Mouse (Mus musculus) E14TG2a.4 (cell line): ENCODE results near the gene Sparc.

Source experiments
- H3K27me3 ChIP-seq: 2 replicates; pipeline ENCODE4 v1.6.1; 2014; ENCODE audit warnings: low read length, control low read depth; ENCODE audit not compliant: insufficient read depth
- H3K36me3 ChIP-seq: 2 replicates; pipeline ENCODE4 v1.6.1; 2014; ENCODE audit warnings: low read length, control low read depth; ENCODE audit not compliant: insufficient read depth
- H3K4me1 ChIP-seq: replicated peaks from 2 replicates; pipeline ENCODE4 v1.6.1; 2014; ENCODE audit warnings: low read depth, low read length, control low read depth
- H3K4me3 ChIP-seq: replicated peaks from 2 replicates; pipeline ENCODE4 v1.5.1; 2014; ENCODE audit warnings: mild to moderate bottlenecking, low read length
- H3K9me3 ChIP-seq: 2 replicates; pipeline ENCODE4 v1.6.1; 2014; ENCODE audit warnings: low read length, control low read depth
- CTCF ChIP-seq: conservative IDR thresholded peaks from 2 replicates; pipeline ENCODE4 v1.5.1; 2014; ENCODE audit warnings: low read length
- NANOG ChIP-seq: IDR thresholded peaks from 2 replicates; pipeline ENCODE4 v1.6.1; 2014; ENCODE audit warnings: borderline replicate concordance, low read length, mixed read lengths
- POU5F1 ChIP-seq: IDR thresholded peaks from 2 replicates; pipeline ENCODE4 v1.6.1; 2014; ENCODE audit warnings: low read length, borderline replicate concordance

The Sparc gene

DNA sequence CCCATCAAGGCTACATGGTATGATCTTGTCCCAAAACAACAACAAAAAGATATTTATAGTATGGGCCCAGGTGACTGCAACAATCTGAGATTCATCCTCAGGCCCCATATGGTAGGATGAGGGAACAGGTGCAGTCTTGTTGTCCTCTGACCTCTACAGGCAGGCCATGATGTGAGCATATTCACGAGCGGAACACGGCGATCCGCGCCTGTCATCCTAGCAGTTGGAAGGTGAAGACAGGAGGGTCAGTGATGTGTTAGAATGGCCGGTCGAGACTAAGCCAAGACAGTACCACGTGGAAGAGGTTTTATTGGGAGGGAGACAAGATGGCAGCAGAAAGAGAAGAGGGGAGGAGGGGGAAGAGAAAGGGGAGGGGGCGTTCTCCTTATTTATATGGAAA, 41.7 kb upstream of the Sparc start:
- Histone ChIP-seq H3K9me3 (no peaks in the 10 kb centered on the region), H3K27me3 (no peaks in the 10 kb centered on the region), H3K4me1 (peaks cover 49% of the 10 kb centered on the region), H3K36me3 (peaks cover 3% of the 10 kb centered on the region), H3K4me3 (0 out of 2 replicates have a peak overlapping the region, but pooled peaks have one; percentile 5)
- TF ChIP-seq CTCF, result no peak
- TF ChIP-seq NANOG, result no peak
- no peak for TF ChIP-seq POU5F1

DNA sequence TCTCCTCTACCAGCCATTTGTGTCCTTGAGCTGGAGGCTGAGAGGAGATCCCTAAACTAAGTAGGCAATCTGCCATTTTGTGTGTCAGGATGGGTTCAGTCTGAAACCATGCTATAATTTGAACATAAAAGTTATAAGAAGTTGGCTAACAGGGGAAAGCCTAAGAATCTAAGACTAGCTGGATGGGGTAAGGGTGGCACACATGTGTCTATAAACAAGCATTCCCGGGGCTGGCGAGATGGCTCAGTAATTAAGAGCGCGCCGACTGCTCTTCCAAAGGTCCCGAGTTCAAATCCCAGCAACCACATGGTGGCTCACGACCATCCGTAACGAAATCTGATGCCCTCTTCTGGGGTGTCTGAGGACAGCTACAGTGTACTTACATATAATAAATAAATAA, 39.2 kb upstream of the Sparc start:
- H3K4me1 ChIP-seq, result peaks cover 59% of the 10 kb centered on the region
- peaks cover 27% of the 10 kb centered on the region for H3K36me3 ChIP-seq
- H3K27me3 ChIP-seq, result no peaks in the 10 kb centered on the region
- peak overlapping the region; percentile 99; the same call in 1 of the 2 replicates for H3K4me3 ChIP-seq
- no peak for TF ChIP-seq POU5F1
- TF ChIP-seq CTCF, result no peak
- no peak for TF ChIP-seq NANOG
- H3K9me3 ChIP-seq, result no peaks in the 10 kb centered on the region

DNA sequence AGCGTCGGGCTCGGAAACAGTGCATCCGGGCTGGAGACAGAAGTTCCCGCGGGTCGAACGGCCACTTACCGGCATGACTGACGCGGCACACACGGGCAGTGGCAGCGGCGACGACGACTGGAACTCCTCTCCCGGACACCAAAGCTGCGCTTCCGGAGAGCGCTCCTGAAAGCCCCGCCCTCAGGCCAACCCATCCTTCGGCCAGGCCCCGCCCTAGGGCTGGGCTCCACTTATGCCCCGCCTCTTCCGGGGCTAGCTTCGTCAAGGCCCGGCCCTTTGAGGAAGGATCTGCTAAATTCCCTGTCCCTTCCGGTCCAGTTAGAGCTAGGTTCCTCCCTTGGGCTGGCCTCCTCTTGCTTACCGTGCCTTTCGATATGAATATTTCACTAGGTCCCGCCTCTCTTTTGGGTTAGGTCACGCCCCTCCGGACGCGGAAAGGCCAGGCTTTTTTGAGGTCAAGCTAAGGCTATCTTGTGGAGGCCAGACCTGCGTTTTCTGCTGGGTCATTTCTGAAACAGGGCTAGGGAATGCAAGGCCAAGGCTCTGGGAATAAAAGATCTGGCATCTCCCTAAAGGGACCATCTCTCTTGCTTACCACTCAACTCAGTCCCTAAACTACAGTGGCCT, 38.1 kb upstream of the Sparc start, which contains the start of gene Atox1:
TSS of gene Atox1 (minus strand) at position 221 of the 627 bp plus-strand sequence.
- no peak for TF ChIP-seq POU5F1
- no peak for TF ChIP-seq CTCF
- TF ChIP-seq NANOG, result no peak
- Histone ChIP-seq H3K27me3 (no peaks in the 10 kb centered on the region), H3K4me3 (peak within 1 kb of the TSS; percentile 99), H3K9me3 (no peaks in the 10 kb centered on the region), H3K4me1 (peaks cover 64% of the 10 kb centered on the region), H3K36me3 (peaks cover 37% of the 10 kb centered on the region)

DNA sequence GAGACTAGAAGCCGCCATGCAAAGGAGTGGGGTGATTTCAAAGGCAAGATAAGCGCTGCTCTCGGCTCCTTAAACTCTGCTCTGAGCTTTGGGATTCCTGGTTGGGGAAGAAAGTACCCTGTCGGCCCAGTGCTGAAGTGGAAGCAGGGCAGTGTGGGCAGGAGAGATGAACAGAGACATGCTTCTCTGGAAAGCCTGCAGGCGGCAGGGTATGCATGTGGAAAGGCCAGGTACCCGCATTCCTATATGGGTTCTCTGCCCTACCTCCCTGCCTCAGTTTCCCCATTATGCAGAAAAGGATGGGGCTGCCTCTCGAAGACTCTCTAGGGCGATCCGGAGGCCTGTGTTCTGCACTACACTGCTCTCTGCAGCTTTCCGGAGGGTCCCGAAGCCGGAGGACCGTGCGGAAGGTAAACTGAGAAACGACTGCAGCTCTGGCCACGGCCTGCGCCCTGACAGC, 37.6 kb upstream of the Sparc start:
- Histone ChIP-seq H3K9me3 (no peaks in the 10 kb centered on the region), H3K4me3 (peak overlapping the region; percentile 99), H3K4me1 (peaks cover 69% of the 10 kb centered on the region), H3K36me3 (peaks cover 43% of the 10 kb centered on the region), H3K27me3 (no peaks in the 10 kb centered on the region)
- TF ChIP-seq POU5F1, result no peak
- TF ChIP-seq CTCF, result no peak
- no peak for TF ChIP-seq NANOG

DNA sequence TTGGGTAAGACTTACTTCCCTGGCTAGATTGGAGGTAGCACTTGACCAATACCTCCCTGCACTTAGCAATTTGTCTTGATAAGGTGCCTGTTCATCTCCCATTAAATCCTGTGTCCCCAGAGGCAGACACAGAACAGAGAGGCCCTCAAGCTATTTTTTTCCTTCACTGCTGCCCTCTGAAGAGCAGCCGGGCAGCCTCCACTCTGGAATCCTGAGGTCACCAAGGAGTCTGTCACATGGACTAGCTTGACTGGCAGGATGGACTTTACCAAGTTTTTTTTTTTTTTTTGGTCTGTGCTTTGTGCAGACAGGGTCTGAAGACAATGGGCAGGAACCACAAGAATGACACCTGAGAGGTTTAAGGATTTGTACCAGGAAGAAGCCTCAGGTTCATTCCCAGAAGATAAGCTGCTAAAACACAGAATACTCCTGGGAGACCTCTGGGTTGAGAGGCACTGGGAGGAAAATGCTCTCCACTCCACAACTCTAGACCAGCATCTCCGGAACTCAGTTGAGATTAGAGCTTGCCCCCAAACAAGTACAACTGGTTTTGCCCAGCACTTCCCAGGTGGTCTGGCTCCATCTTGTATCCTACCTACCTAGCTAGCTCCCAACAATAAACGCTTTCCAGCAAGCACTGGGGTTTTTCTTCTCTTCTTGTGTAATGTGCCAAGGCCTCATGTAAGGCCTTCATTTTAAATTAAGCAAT, 37.0 kb upstream of the Sparc start:
- TF ChIP-seq CTCF (no peak), POU5F1 (no peak), NANOG (no peak)
- peaks cover 48% of the 10 kb centered on the region for H3K36me3 ChIP-seq
- peaks cover 71% of the 10 kb centered on the region for H3K4me1 ChIP-seq
- H3K4me3 ChIP-seq, result peak overlapping the region; percentile 99
- H3K9me3 ChIP-seq, result no peaks in the 10 kb centered on the region
- H3K27me3 ChIP-seq, result no peaks in the 10 kb centered on the region

DNA sequence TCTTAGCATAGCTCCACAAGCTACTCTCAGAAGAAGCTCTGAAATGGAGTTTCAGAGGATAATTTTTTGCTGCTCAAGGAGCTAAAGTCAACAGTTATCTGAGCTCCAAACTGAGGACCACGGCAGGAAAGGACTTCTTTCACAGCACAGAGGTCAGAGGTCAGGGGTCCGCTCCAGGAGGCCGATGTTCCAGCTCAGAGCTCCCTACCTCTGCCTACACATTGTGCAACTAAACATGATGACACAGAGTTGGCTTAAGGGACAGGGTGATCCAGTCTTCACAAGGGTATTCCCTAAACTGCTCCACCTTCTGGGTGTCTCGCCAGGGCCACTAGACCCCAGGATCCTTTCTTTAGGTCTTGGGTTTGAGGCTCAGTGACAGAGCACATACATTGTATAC, 35.5 kb upstream of the Sparc start:
- H3K27me3 ChIP-seq, result no peaks in the 10 kb centered on the region
- peaks cover 64% of the 10 kb centered on the region for H3K36me3 ChIP-seq
- H3K9me3 ChIP-seq, result no peaks in the 10 kb centered on the region
- 0 out of 2 replicates have a peak overlapping the region, but pooled peaks have one; percentile 0 for H3K4me3 ChIP-seq
- TF ChIP-seq CTCF, result no peak
- no peak for TF ChIP-seq NANOG
- TF ChIP-seq POU5F1, result no peak
- H3K4me1 ChIP-seq, result peaks cover 79% of the 10 kb centered on the region

DNA sequence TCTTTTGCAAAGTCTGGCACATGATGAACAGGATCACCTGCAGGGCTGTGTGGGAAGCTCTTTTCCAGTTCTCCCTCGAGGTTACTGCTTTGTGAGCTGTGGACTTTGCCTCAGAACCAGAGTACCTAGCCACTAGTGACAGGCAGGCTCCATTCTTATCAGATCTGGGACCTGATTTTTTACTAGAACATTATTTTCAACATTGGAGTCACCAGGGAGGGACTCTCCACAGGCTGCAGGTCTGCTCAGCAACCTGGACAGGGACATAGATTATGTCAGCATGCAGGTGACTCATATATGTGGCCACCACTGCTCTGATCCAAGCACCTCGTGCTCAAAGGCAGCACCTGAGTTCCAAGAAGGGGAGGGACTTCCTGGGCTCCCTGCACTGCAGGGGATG, 32.2 kb upstream of the Sparc start:
- Histone ChIP-seq H3K27me3 (no peaks in the 10 kb centered on the region), H3K4me3 (0 out of 2 replicates have a peak overlapping the region, but pooled peaks have one; percentile 10), H3K9me3 (no peaks in the 10 kb centered on the region), H3K4me1 (peaks cover 97% of the 10 kb centered on the region), H3K36me3 (peaks cover 96% of the 10 kb centered on the region)
- TF ChIP-seq POU5F1, result no peak
- no peak for TF ChIP-seq NANOG
- TF ChIP-seq CTCF, result no peak

DNA sequence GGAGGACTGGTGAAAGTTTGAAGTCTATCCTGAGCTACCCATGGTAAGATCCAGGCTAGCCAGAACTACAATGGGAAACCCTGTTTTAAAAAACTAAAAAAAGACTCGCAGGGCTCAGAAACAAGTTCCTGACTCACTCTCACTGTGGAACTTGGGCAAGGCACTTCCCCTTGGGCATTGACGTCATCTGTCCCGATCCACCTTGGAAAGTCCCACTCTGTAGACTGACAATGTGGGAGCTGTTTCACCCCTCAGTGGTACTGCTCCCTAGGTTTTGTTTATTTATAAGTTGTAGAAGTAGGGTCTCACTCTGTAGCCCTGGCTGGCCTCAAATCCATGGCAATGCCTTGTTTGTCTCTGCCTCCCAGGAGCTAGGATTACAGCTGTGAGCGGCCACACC, 30.7 kb upstream of the Sparc start:
- peaks cover 99% of the 10 kb centered on the region for H3K36me3 ChIP-seq
- H3K9me3 ChIP-seq, result no peaks in the 10 kb centered on the region
- H3K4me3 ChIP-seq, result no peak overlapping the region
- no peak for TF ChIP-seq CTCF
- no peak for TF ChIP-seq POU5F1
- no peak for TF ChIP-seq NANOG
- peaks cover 97% of the 10 kb centered on the region for H3K4me1 ChIP-seq
- H3K27me3 ChIP-seq, result no peaks in the 10 kb centered on the region

DNA sequence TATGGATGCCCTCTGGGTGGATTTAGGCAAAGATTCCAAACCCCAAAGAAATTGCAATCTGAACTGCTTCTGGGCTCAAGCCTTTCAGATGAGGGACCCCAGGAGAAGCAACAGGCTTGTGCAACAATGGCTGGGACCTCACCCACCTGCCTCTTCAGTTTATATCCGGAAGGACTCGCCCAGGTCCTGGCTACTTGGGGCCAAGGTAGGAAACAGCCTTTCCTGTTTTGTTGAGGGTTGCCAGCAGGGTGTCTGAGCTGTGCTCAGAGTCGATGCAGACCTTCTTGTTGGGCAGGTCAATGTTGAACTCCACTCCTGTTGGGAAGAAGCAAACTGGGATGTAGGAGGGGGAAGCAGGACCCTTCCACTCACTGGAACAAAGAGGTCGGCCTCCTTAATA, 27.3 kb upstream of the Sparc start:
- Histone ChIP-seq H3K27me3 (no peaks in the 10 kb centered on the region), H3K9me3 (no peaks in the 10 kb centered on the region), H3K4me1 (peaks cover 76% of the 10 kb centered on the region), H3K36me3 (peaks cover 96% of the 10 kb centered on the region), H3K4me3 (peak overlapping the region; percentile 21)
- TF ChIP-seq NANOG (no peak), CTCF (no peak), POU5F1 (no peak)
